Mouse (Mus musculus) yolk sac, embryonic 10.5 days (tissue): ENCODE results near the gene Atp13a5.

ENCODE experiments used
- DNase-seq: peaks from one replicate; pipeline ENCODE4 v3.0.0-alpha.2; 2017; ENCODE audit warnings: low spot score

Atp13a5 gene

GRCm38 (mm10) chr16:29204875-29205274 is 173.7 kb downstream of the Atp13a5 start:
- no peak for DNase-seq

- no peak for DNase-seq
Observed at GRCm38 (mm10) chr16:29201146-29201545, 177.4 kb downstream of the Atp13a5 start.

GRCm38 (mm10) chr16:29198461-29198860 is 180.1 kb downstream of the Atp13a5 start:
- DNase-seq, result peak; percentile 78

- DNase-seq, result no peak
Observed at GRCm38 (mm10) chr16:29195156-29195555, 183.4 kb downstream of the Atp13a5 start.

GRCm38 (mm10) chr16:29193981-29194380 is 184.6 kb downstream of the Atp13a5 start:
- no peak for DNase-seq

GRCm38 (mm10) chr16:29192911-29193310 is 185.6 kb downstream of the Atp13a5 start:
- DNase-seq, result no peak
